Mouse (Mus musculus) liver, embryonic 12.5 days (tissue): Measurements from ENCODE around the gene Hus1. TPM values are rescaled to one million over a fixed set of nuclear protein-coding genes. Genes with fewer than 3 reads are reported as not detected.

Experiments used
- ATAC-seq: fragments of 200-750 bp; cut with Nextera tagmentation; 2 replicates; pipeline ENCODE4 v1.8.0; 2017; ENCODE audit warnings: moderate number of reproducible peaks, mild to moderate bottlenecking, moderate library complexity
- H3K27ac ChIP-seq: fragments of 300-500 bp; sonication (generic); 2 replicates; pipeline ENCODE4 v1.5.1; 2016; ENCODE audit warnings: mild to moderate bottlenecking
- H3K27me3 ChIP-seq: fragments of 300-500 bp; sonication (generic); replicated peaks from 2 replicates; pipeline ENCODE4 v1.6.1; 2016; ENCODE audit warnings: mild to moderate bottlenecking, moderate library complexity
- H3K36me3 ChIP-seq: fragments of 300-500 bp; sonication (generic); 2 replicates; pipeline ENCODE4 v1.6.1; 2016; ENCODE audit warnings: mild to moderate bottlenecking, moderate library complexity
- H3K4me1 ChIP-seq: fragments of 300-500 bp; sonication (generic); 2 replicates; pipeline ENCODE4 v1.6.1; 2016
- H3K4me2 ChIP-seq: fragments of 300-500 bp; sonication (generic); 2 replicates; pipeline ENCODE4 v1.6.1; 2016; ENCODE audit warnings: mild to moderate bottlenecking, moderate library complexity
- H3K4me3 ChIP-seq: fragments of 300-500 bp; sonication (generic); 2 replicates; pipeline ENCODE4 v1.5.1; 2016; ENCODE audit warnings: mild to moderate bottlenecking, moderate library complexity
- H3K9ac ChIP-seq: fragments of 300-500 bp; sonication (generic); 2 replicates; pipeline ENCODE4 v1.6.1; 2016; ENCODE audit warnings: mild to moderate bottlenecking, moderate library complexity
- H3K9me3 ChIP-seq: fragments of 300-500 bp; sonication (generic); replicated peaks from 2 replicates; pipeline ENCODE4 v1.6.1; 2016; ENCODE audit warnings: mild to moderate bottlenecking, moderate library complexity
- WGBS: fragments of 180-500 bp; shearing (Covaris S2); methylation state at CpG from one replicate; pipeline ENCODE4 v1.1.7; 2016; ENCODE audit not compliant: insufficient replicate concordance; 5-methylcytosine and 5-hydroxymethylcytosine counted together
- polyA plus RNA-seq: library from polyadenylated mRNA; unstranded; fragments of >200 nt; fragmentation: Nextera tagmentation; extraction: Ambion mirVana; gene quantifications from 2 replicates; pipeline ENCODE4 v1.2.1, GENCODE M21; 2016

Hus1 gene
- polyA plus RNA-seq, 1 experiment from 2014 or later = 12.8 TPM

DNA sequence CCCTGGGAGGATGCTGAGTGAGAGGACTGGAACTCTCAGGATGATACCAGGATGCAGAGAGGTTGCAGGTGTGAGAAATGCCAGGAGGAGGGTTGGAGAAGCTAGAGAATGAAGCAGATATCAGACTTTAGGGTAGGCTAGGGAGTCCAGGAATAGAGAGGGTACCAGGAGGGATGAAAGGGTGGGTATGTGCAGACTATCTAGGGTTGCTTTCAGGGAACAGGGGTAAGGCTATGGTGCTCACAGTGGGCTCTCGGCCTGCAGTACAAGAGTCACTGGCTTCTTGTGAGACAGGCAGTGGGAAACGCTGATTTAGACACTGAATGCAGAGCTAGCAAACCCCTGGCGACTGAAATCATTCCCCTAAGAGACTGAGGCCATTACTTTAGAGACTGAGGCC lies 37.8 kb downstream of the Hus1 start, which contains the start of gene Pkd1l1:
TSS of gene Pkd1l1 (minus strand) at position 101 of the 400 bp plus-strand sequence.
- no peak for ATAC-seq
- H3K4me3 ChIP-seq = no peak within 1 kb of the TSS
- H3K4me1 ChIP-seq = peaks cover 35% of the 10 kb centered on the region
- peak within 1 kb of the TSS; percentile 21 for H3K4me2 ChIP-seq
- H3K27ac ChIP-seq = peak within 1 kb of the TSS; percentile 57; the same call in 1 of the 2 replicates
- no peaks in the 10 kb centered on the region for H3K36me3 ChIP-seq
- no peak within 1 kb of the TSS for H3K9ac ChIP-seq
- H3K27me3 ChIP-seq = 0 out of 2 replicates have a peak, but pooled peaks cover 7% of the 10 kb centered on the region
- WGBS = 70% methylated on average over 3 of the region's 3 CpGs
- no peaks in the 10 kb centered on the region for H3K9me3 ChIP-seq

GRCm38 (mm10) chr11:8972093-8972492 lies 38.9 kb downstream of the Hus1 start:
- H3K9ac ChIP-seq = no peak overlapping the region

GRCm38 (mm10) chr11:8970509-8970908 lies 40.5 kb downstream of the Hus1 start:
- Histone ChIP-seq H3K27ac (peak overlapping the region; percentile 64), H3K36me3 (no peaks in the 10 kb centered on the region), H3K4me1 (peaks cover 45% of the 10 kb centered on the region), H3K4me2 (peak overlapping the region; percentile 49), H3K4me3 (peak overlapping the region; percentile 28), H3K9ac (no peak overlapping the region), H3K9me3 (no peaks in the 10 kb centered on the region), H3K27me3 (0 out of 2 replicates have a peak, but pooled peaks cover 7% of the 10 kb centered on the region)
- 39% methylated on average over 9 of the region's 9 CpGs for WGBS
- peak; percentile 83 for ATAC-seq

More at GRCm38 (mm10) chr11:8972093-8972492, 38.9 kb downstream of the Hus1 start:
- no peaks in the 10 kb centered on the region for H3K36me3 ChIP-seq
- H3K4me2 ChIP-seq = peak overlapping the region; percentile 21
- H3K27ac ChIP-seq = peak overlapping the region; percentile 57; the same call in 1 of the 2 replicates
- peak; percentile 79 for ATAC-seq
- 0 out of 2 replicates have a peak, but pooled peaks cover 7% of the 10 kb centered on the region for H3K27me3 ChIP-seq
- H3K4me1 ChIP-seq = peaks cover 45% of the 10 kb centered on the region
- no peak overlapping the region for H3K4me3 ChIP-seq
- H3K9me3 ChIP-seq = no peaks in the 10 kb centered on the region
- 49% methylated on average over 6 of the region's 6 CpGs for WGBS

DNA sequence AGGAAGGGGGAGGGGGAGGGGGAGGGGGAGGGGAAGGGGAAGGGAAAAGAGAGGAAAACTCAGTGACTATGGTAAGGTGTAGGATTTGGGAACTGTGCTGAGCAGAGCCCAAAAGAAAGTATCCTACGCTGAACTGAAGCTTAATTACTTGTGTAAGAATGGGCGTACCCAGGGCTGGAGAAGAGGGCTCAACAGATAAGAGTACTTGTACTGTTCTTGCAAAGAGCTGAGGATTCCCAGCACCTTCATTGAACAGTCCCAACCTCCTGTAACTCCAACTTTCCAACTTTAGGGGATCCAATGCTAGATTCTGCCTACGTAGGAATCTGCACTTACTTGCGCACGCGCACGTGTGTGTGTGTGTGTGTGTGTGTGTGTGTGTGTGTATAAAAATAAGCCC lies 42.9 kb downstream of the Hus1 start:
- Histone ChIP-seq H3K27ac (no peak overlapping the region), H3K4me1 (peaks cover 45% of the 10 kb centered on the region), H3K36me3 (no peaks in the 10 kb centered on the region), H3K27me3 (no peaks in the 10 kb centered on the region), H3K9me3 (no peaks in the 10 kb centered on the region), H3K4me3 (no peak overlapping the region), H3K9ac (no peak overlapping the region), H3K4me2 (peak overlapping the region; percentile 25; the same call in 1 of the 2 replicates)
- ATAC-seq = peak; percentile 59
- 76% methylated on average over 7 of the region's 7 CpGs for WGBS

GRCm38 (mm10) chr11:8958572-8958971 lies 52.4 kb downstream of the Hus1 start:
- Histone ChIP-seq H3K27ac (no peak overlapping the region), H3K9ac (no peak overlapping the region), H3K36me3 (no peaks in the 10 kb centered on the region), H3K4me1 (no peaks in the 10 kb centered on the region), H3K27me3 (no peaks in the 10 kb centered on the region), H3K9me3 (no peaks in the 10 kb centered on the region), H3K4me3 (no peak overlapping the region), H3K4me2 (no peak overlapping the region)
- WGBS = 68% methylated on average over 10 of the region's 10 CpGs
- no peak for ATAC-seq

DNA sequence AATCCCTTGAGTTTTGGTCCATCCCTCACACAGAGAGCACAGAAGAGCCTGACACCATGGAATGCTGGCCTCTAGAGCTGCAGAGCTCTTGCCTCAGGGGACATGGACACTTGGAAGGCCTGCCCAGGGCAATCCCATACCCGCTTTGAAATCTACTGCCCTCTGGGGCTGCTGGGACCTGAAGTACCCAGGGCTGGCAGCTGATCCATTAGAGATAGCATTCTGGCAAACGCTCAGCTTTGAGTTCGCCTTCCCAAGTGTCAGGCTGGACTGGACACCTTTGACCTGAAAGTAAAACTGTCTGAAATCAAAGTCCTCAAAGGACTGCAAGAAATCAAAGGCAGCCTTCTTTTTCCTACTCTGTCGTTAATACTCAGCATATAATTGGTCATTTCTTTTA lies 52.9 kb downstream of the Hus1 start:
- no peak overlapping the region for H3K4me2 ChIP-seq
- H3K27me3 ChIP-seq = no peaks in the 10 kb centered on the region
- no peaks in the 10 kb centered on the region for H3K4me1 ChIP-seq
- H3K9ac ChIP-seq = no peak overlapping the region
- no peaks in the 10 kb centered on the region for H3K36me3 ChIP-seq
- no peak for ATAC-seq
- 64% methylated on average over 4 of the region's 4 CpGs for WGBS
- no peak overlapping the region for H3K27ac ChIP-seq
- H3K4me3 ChIP-seq = no peak overlapping the region
- H3K9me3 ChIP-seq = no peaks in the 10 kb centered on the region

DNA sequence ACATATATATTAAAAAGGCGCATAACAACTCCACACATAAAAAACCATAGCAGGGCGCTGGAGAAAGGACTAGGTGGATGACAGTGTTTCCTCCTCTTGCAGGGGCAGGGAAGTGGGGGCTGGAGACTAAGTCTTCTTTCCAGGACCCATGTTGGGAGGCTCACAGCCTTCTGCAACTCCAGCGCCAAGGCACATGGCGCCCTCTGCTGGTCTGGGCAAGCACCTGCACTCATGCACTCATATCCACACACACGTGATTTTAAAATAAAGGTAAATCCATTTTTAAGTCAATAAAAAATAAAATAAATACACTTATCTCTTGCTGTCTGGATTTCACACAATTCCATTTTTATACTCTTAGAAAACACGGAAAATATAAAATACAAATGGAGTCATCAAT lies 54.0 kb downstream of the Hus1 start:
- Histone ChIP-seq H3K4me3 (no peak overlapping the region), H3K27me3 (no peaks in the 10 kb centered on the region), H3K4me2 (no peak overlapping the region), H3K9me3 (no peaks in the 10 kb centered on the region), H3K27ac (no peak overlapping the region), H3K9ac (no peak overlapping the region), H3K4me1 (no peaks in the 10 kb centered on the region), H3K36me3 (no peaks in the 10 kb centered on the region)
- ATAC-seq = no peak
- WGBS = 50% methylated on average over 6 of the region's 6 CpGs

GRCm38 (mm10) chr11:8955678-8956077 lies 55.3 kb downstream of the Hus1 start:
- WGBS = 10% methylated on average over 1 of the region's 1 CpGs
- Histone ChIP-seq H3K4me1 (no peaks in the 10 kb centered on the region), H3K4me2 (no peak overlapping the region), H3K27ac (no peak overlapping the region), H3K36me3 (no peaks in the 10 kb centered on the region), H3K9ac (no peak overlapping the region), H3K4me3 (no peak overlapping the region), H3K27me3 (no peaks in the 10 kb centered on the region), H3K9me3 (no peaks in the 10 kb centered on the region)
- ATAC-seq = no peak

DNA sequence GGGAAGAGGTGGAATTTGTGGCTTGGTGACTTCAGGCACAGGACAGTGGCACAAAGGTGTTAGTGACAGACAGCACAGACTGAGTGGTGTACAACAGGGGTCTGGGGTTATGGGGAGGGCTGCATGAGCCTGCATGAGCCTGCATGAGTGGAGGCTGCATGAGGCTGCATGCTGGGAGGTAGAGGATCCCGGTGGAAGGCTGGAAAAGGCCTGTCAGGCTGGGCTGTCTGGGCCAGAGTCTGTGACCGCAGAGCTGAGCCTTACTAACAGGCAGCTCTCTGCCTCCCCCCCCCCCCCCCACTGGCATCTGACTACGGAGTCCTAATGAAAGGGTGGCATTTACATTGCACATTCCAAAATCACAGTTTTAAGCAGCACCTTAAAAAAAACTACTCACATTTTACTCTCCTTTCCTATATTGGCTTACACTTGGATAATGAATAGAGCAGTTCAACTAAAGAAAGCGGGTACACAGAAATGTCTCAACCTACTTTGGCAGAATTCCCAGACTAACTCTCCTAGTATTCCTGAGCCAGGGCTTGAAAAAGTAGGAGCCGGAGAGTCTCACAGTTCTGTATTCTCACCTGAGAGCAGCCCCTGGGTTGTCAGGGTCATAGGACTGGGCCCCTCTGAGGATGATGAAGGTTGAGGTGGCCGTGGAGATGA lies 61.1 kb downstream of the Hus1 start:
- Histone ChIP-seq H3K4me3 (no peak overlapping the region), H3K27ac (no peak overlapping the region), H3K9me3 (no peaks in the 10 kb centered on the region), H3K4me2 (no peak overlapping the region), H3K27me3 (no peaks in the 10 kb centered on the region), H3K36me3 (no peaks in the 10 kb centered on the region), H3K4me1 (no peaks in the 10 kb centered on the region), H3K9ac (no peak overlapping the region)
- ATAC-seq = no peak
- 73% methylated on average over 6 of the region's 6 CpGs for WGBS

- Histone ChIP-seq H3K4me3 (no peak overlapping the region), H3K27ac (no peak overlapping the region), H3K36me3 (no peaks in the 10 kb centered on the region), H3K4me1 (peaks cover 9% of the 10 kb centered on the region; the same call in 1 of the 2 replicates), H3K27me3 (no peaks in the 10 kb centered on the region), H3K9ac (no peak overlapping the region), H3K9me3 (no peaks in the 10 kb centered on the region), H3K4me2 (no peak overlapping the region)
- 36% methylated on average over 3 of the region's 3 CpGs for WGBS
- ATAC-seq = no peak
Observed at GRCm38 (mm10) chr11:8948871-8949270, 62.1 kb downstream of the Hus1 start.

DNA sequence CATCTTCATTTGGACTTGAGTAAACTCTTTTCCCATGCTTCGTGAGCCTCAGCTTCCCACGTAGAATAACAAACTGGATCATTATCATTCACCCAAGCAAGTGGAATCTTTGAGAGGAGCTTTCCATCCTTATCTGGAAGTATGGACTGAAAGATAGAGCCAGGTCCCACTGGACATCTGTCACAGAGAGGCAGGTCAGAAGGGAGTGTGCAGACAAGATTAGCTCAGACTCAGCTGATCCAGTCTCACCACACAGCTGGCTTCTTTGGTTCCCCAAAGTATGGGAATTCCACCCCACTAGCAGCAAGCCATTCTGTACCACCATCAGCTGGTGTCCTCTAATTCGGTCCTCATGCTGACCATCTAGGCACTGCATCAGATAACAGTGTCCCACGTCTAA lies 66.9 kb downstream of the Hus1 start:
- Histone ChIP-seq H3K27me3 (no peaks in the 10 kb centered on the region), H3K9ac (no peak overlapping the region), H3K9me3 (no peaks in the 10 kb centered on the region), H3K27ac (no peak overlapping the region), H3K36me3 (no peaks in the 10 kb centered on the region), H3K4me3 (no peak overlapping the region), H3K4me1 (peaks cover 13% of the 10 kb centered on the region; the same call in 1 of the 2 replicates), H3K4me2 (0 out of 2 replicates have a peak overlapping the region, but pooled peaks have one; percentile 10)
- WGBS = 20% methylated on average over 4 of the region's 4 CpGs
- peak; percentile 81 for ATAC-seq
